Mouse (Mus musculus): ENCODE data around the gene Coro1b. TPM values are rescaled to one million over a fixed set of nuclear protein-coding genes. Genes with fewer than 3 reads are reported as not detected.
A peak's percentile ranks its signal among the peaks of the same experiment; 100 is the strongest.

Gene Coro1b
- total and polyA plus RNA-seq, 2 experiments = 66.1 to 109 TPM

DNA sequence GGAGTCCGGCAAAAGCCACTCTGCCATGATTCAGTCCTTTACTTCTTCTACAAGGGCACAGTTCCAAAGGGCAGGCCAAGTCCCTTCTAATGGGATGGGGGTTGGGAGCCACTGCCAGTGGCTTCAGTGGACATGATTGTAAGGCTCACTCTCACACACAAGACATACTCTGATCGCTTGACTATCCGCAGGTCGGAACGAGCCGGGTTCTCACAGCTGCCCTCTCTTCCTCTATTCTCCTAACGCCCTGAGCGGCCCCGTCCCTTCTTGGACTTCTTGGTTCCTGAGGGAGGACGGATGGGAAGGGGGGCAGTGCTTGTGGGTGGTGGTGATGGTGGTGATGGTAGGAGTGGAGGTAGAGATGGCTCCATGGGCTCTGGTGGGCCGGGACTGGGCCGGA, 8.4 kb downstream of the Coro1b start:
- no peak overlapping the region for H3K9ac ChIP-seq (ENCODE audit: low read depth, low read length)
- peaks cover 13% of the 10 kb centered on the region; the same call in 1 of the 2 replicates for H3K36me3 ChIP-seq (ENCODE audit: control insufficient read depth, insufficient read depth, low read length)
- H3K4me1 ChIP-seq (ENCODE audit: control insufficient read depth, insufficient read depth, low read length) = no peaks in the 10 kb centered on the region
- DNase-seq (ENCODE audit: extremely low read depth, low read depth, low spot score) = no peak
- no peak for TF ChIP-seq POLR2A (IDR thresholded peaks at IDR 0.05; ENCODE audit: extremely low read depth, insufficient read depth, low read length)
- TF ChIP-seq CTCF (IDR thresholded peaks at IDR 0.05; ENCODE audit: low read depth, low read length) = no peak
- H3K79me2 ChIP-seq (ENCODE audit: control insufficient read depth, insufficient read depth, low read length) = no peaks in the 10 kb centered on the region
- H3K27ac ChIP-seq (replicated peaks; ENCODE audit: insufficient read depth, low read depth, low read length) = no peak overlapping the region
- 89% methylated on average over 12 of the region's 12 CpGs for WGBS
- H3K27me3 ChIP-seq (ENCODE audit: control insufficient read depth, insufficient read depth, low read length) = no peaks in the 10 kb centered on the region
- H3K4me3 ChIP-seq (ENCODE audit: insufficient read depth, low read depth, low read length) = no peak overlapping the region

DNA sequence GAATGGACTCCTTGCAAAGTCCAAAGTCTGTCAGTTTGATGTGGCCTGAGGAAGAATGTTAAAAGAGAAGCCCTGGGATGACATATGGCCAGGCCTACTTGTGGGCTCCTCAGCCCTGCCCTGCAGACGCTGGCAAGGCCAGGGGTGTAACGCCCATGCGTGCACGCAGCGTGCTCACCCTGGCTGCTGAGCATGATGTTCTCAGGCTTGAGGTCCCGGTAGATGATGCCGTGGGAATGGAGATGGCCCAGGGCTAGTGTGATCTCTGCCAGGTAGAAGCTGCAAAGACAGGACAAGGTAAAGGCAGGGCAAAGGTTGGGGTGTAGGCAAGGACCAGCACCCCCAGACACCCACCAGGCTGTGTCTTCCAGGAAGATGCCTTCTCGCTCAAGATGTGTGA, 10.6 kb downstream of the Coro1b start:
- H3K4me1 ChIP-seq (ENCODE audit: control insufficient read depth, insufficient read depth, low read length) = peaks cover 3% of the 10 kb centered on the region; the same call in 1 of the 2 replicates
- peaks cover 11% of the 10 kb centered on the region; the same call in 1 of the 2 replicates for H3K36me3 ChIP-seq (ENCODE audit: control insufficient read depth, insufficient read depth, low read length)

DNA sequence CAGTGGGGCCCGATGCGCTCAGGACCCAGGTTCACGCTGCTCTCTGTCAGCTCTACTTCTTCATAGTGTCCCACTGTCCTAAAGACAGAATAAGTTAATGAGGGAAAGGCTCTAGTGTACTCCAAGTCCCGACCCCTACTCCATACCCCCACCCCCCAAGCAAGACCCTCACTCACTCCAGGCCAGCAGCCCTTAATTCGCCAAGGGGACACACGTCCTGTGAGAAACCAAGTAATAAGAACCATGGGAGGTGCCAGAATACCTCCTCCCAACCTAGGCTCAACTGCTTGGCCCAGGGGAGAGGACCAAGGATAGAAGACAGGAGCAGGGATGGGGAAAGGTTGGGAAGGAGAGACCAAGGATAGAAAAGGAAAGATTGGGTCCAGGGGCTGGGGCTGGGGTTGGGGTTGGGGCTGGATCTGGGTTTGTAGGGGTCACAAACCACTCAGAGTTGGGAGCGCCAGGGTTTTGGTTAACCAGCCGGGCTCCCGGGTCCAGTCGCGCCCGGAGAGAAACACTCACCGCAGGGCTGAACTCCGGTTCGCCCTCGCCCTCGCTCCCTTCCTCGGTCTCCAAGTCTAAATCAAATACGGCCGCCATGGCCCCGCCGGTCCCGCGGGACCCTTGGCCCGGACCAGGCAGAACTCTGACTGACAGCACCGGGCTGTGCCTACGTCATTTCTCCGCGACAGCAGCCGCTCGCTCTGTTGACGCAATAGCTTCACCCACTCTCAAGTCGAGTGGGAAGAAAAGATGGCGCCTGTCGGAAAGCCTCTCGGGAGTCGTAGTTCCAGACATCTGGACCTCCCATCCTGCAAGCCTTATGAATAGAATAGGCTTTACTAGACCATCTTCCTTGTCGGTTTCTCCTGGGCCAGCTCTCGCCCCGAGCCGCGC, 14.5 kb downstream of the Coro1b start, which contains the start of gene Rps6kb2:
Gene Rps6kb2, minus strand, starts transcription at position 709 of the 897 bp plus-strand sequence.
- Histone ChIP-seq H3K36me3 (ENCODE audit: control insufficient read depth, insufficient read depth, low read length) (peaks cover 11% of the 10 kb centered on the region; the same call in 1 of the 2 replicates), H3K4me3 (ENCODE audit: insufficient read depth, low read depth, low read length) (peak within 1 kb of the TSS; percentile 86), H3K79me2 (ENCODE audit: control insufficient read depth, insufficient read depth, low read length) (no peaks in the 10 kb centered on the region; the same call in 1 of the 2 replicates), H3K4me1 (ENCODE audit: control insufficient read depth, insufficient read depth, low read length) (peaks cover 3% of the 10 kb centered on the region; the same call in 1 of the 2 replicates), H3K27ac (replicated peaks; ENCODE audit: insufficient read depth, low read depth, low read length) (no peak within 1 kb of the TSS; the same call in 1 of the 2 replicates), H3K9ac (ENCODE audit: low read depth, low read length) (peak within 1 kb of the TSS; percentile 90), H3K27me3 (ENCODE audit: control insufficient read depth, insufficient read depth, low read length) (no peaks in the 10 kb centered on the region)
- TF ChIP-seq CTCF (IDR thresholded peaks at IDR 0.05; ENCODE audit: low read depth, low read length) = no peak
- peak; percentile 51; the same call in 1 of the 2 replicates for TF ChIP-seq POLR2A (IDR thresholded peaks at IDR 0.05; ENCODE audit: extremely low read depth, insufficient read depth, low read length)
- WGBS = 7% methylated on average over 42 of the region's 42 CpGs
- peak; percentile 91 for DNase-seq (ENCODE audit: extremely low read depth, low read depth, low spot score)

More for the DNA sequence above, 10.6 kb downstream of the Coro1b start:
- TF ChIP-seq CTCF (IDR thresholded peaks at IDR 0.05; ENCODE audit: low read depth, low read length) = no peak
- DNase-seq (ENCODE audit: extremely low read depth, low read depth, low spot score) = no peak
- Histone ChIP-seq H3K27ac (replicated peaks; ENCODE audit: insufficient read depth, low read depth, low read length) (no peak overlapping the region), H3K79me2 (ENCODE audit: control insufficient read depth, insufficient read depth, low read length) (no peaks in the 10 kb centered on the region; the same call in 1 of the 2 replicates), H3K27me3 (ENCODE audit: control insufficient read depth, insufficient read depth, low read length) (no peaks in the 10 kb centered on the region), H3K9ac (ENCODE audit: low read depth, low read length) (no peak overlapping the region), H3K4me3 (ENCODE audit: insufficient read depth, low read depth, low read length) (no peak overlapping the region)
- whole genome bisulfite sequencing = 97% methylated on average over 8 of the region's 8 CpGs

DNA sequence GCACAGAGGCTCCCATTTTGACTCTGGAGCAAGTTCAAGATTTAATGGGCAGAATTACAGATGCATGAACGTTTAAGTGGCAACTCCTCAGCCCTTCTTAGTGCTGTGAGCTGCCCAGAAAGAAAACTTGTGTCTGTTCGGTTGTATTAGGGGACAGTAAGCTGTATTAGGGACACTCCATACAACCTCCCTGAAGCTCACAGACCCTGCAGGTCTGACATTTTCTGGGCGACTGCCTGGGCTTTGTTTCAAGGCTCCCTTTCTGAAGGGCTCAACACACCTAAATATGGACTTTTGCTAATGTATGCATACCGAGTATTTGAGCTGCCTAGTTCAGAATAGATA, 15.1 kb downstream of the Coro1b start:
- Histone ChIP-seq H3K27ac (replicated peaks; ENCODE audit: insufficient read depth, low read depth, low read length) (no peak overlapping the region; the same call in 1 of the 2 replicates), H3K4me1 (ENCODE audit: control insufficient read depth, insufficient read depth, low read length) (peaks cover 3% of the 10 kb centered on the region; the same call in 1 of the 2 replicates), H3K9ac (ENCODE audit: low read depth, low read length) (peak overlapping the region; percentile 36), H3K36me3 (ENCODE audit: control insufficient read depth, insufficient read depth, low read length) (peaks cover 8% of the 10 kb centered on the region; the same call in 1 of the 2 replicates), H3K27me3 (ENCODE audit: control insufficient read depth, insufficient read depth, low read length) (no peaks in the 10 kb centered on the region), H3K4me3 (ENCODE audit: insufficient read depth, low read depth, low read length) (peak overlapping the region; percentile 60), H3K79me2 (ENCODE audit: control insufficient read depth, insufficient read depth, low read length) (no peaks in the 10 kb centered on the region; the same call in 1 of the 2 replicates)
- no peak for DNase-seq (ENCODE audit: extremely low read depth, low read depth, low spot score)
- WGBS = 41% methylated on average over 4 of the region's 4 CpGs
- no peak for TF ChIP-seq POLR2A (IDR thresholded peaks at IDR 0.05; ENCODE audit: extremely low read depth, insufficient read depth, low read length)

DNA sequence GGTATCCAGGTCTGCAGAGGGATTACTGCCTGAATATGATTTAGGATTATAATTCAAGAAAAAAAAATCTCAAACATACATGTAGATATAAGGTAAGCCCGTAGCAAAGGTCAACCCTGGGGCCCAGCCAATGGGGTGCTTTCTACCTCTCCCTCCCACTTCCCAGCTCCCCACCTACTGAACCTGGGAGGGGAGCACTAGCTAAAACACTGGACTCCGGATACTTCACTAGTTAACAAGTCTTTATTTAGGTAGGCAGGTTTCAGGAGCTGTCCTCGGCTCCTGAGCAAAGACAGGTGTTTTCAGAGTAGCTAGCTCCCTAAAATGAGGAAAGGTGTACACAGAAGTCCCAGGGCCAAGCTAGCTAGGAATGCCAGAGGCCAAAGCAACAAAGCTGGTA, 15.7 kb downstream of the Coro1b start:
- Histone ChIP-seq H3K79me2 (ENCODE audit: control insufficient read depth, insufficient read depth, low read length) (no peaks in the 10 kb centered on the region; the same call in 1 of the 2 replicates), H3K27me3 (ENCODE audit: control insufficient read depth, insufficient read depth, low read length) (no peaks in the 10 kb centered on the region), H3K27ac (replicated peaks; ENCODE audit: insufficient read depth, low read depth, low read length) (no peak overlapping the region), H3K4me1 (ENCODE audit: control insufficient read depth, insufficient read depth, low read length) (peaks cover 3% of the 10 kb centered on the region; the same call in 1 of the 2 replicates), H3K9ac (ENCODE audit: low read depth, low read length) (no peak overlapping the region), H3K4me3 (ENCODE audit: insufficient read depth, low read depth, low read length) (no peak overlapping the region), H3K36me3 (ENCODE audit: control insufficient read depth, insufficient read depth, low read length) (peaks cover 6% of the 10 kb centered on the region; the same call in 1 of the 2 replicates)
- TF ChIP-seq POLR2A (IDR thresholded peaks at IDR 0.05; ENCODE audit: extremely low read depth, insufficient read depth, low read length) = no peak
- no peak for TF ChIP-seq CTCF (IDR thresholded peaks at IDR 0.05; ENCODE audit: low read depth, low read length)
- 58% methylated on average over 3 of the region's 3 CpGs for WGBS
- DNase-seq (ENCODE audit: extremely low read depth, low read depth, low spot score) = no peak
